Mouse (Mus musculus) layer of hippocampus, adult 18-20 months (tissue): ENCODE data around the gene Magi3. TPM values are rescaled to one million over a fixed set of nuclear protein-coding genes. Genes with fewer than 3 reads are reported as not detected.

Experiments used
- DNase-seq, 2 experiments: peaks; one replicate each; pipeline ENCODE4 v3.0.0; 2022; ENCODE audit warnings: low spot score in 2 of 2
- long read RNA-seq: library from polyadenylated mRNA; stranded (forward); transcript quantifications from one replicate; pipeline ENCODE4 v2.0.0, GENCODE M21; 2021
- total RNA-seq, 2 experiments: library from RNA; stranded (reverse); gene quantifications; 2 replicates each; pipeline ENCODE4 v1.2.3; 2021

Gene Magi3
- total RNA-seq = 10 to 100 TPM; 33.4 to 34.2 TPM
- long read RNA-seq, full-length matches to known transcripts = 11 of 20 reads
- long read RNA-seq, partial matches to known transcripts = 5 of 20 reads
- long read RNA-seq, other reads (novel, unspliced or antisense) = 4 of 20 reads

- peak; percentile 97 to 98 for DNase-seq
Observed at GRCm38 (mm10) chr3:104220295-104220965, at the start of gene Magi3. TSS of gene Magi3 (minus strand) at chr3:104220374.

GRCm38 (mm10) chr3:104264530-104265145 lies 44.5 kb upstream of the Magi3 start:
- DNase-seq = no peak

- DNase-seq = no peak
Observed at GRCm38 (mm10) chr3:104260221-104260620, 40.0 kb upstream of the Magi3 start.

- no peak for DNase-seq
Observed at GRCm38 (mm10) chr3:104259168-104259567, 39.0 kb upstream of the Magi3 start.

DNA sequence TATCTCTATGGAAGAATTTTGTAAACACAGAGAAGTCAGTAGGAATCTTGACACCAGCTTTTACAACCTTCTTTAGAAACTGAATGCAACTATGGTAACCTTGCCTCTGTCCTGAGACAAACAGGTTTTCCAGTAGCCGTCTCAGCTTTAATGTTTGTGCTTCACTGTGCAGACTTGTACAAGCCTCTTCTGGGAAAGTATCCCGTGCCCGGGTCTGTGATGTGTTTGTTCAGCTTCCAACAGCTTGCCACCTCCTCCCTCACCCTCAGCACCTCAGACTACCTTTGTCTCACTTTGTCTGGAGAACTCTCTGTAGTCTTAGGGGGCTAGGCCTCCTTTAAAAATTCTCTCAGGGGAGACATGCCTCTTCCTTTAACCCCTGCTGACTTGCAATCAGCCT lies 36.9 kb upstream of the Magi3 start:
- no peak for DNase-seq

DNA sequence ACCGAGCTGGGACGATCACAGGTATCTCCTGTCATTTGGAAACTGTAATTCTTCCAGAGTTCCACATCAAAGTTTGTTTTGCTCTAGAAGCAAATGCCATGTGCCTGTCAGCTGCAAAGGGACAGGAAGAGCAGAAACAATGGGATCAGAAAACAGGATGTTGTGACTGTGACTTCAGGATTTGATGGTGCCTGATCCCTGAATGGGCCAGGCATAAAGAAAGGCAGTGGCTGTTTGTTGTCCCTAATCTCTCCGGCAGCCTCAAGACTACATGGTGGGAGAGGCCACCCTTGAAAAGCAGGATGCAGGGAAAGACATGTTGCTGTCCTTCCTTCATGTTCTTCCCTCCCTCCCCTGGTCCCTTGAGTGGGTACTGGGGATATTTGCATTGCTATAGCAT lies 33.6 kb upstream of the Magi3 start:
- no peak for DNase-seq

DNA sequence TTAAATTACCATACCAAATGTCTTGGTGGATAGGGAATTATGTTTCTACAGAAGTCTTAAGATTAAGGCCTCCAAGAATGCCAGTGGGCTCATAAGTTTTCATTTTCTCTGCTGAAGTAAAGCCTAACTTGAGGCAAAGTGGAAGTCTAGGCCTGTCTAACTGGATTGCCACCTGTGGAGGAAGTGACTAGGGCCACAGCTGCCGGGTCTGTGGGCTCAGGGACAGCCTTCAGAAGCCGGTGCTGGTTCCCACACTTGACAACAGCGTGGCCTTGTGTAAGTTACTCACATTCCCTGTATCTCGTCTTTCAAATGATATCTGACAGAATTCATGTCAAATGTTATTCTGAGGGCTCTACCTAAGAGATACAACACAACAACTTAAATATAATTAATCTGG lies 27.7 kb upstream of the Magi3 start:
- DNase-seq = no peak

GRCm38 (mm10) chr3:104247057-104247456 lies 26.9 kb upstream of the Magi3 start:
- DNase-seq = no peak

GRCm38 (mm10) chr3:104244373-104244772 lies 24.2 kb upstream of the Magi3 start:
- DNase-seq = no peak

DNA sequence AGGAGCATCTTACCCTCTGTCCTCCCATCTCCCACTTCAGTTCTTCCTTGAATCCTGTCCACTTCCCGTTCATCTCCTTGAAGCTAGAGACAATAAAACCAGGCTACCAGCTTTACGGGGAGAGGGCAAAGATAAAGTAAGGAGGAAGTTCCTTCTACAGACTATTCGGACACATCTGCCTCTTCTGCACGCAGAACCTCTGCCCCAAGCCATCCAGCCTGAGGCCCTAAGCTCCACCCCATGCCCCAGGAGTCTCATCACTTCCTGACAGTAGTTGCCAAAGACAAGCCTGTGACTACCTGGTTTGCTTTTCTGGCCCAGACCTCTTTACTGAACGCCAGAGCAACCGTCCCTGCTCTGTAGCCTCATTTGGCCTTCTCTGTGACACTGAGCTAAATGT lies 23.8 kb upstream of the Magi3 start:
- no peak for DNase-seq

DNA sequence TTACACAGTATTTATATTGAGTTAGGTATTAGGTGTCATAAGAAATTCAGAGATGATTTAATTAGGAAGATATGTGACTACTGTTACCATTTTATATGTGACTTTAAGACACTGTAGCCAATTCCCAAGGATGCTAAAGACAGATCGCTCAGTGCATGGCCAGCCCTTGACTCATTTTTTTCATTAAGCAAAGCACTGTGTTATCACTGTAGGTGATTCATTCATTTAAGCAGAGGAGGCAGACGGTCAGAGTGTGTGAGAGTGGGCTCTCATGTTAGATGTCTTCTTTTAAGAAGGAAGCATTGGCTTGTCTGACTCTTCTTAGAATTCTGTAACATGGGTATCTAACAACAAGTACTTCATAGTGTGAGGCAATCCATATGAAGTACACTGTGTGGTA lies 19.6 kb upstream of the Magi3 start:
- DNase-seq = no peak

GRCm38 (mm10) chr3:104239376-104239775 lies 19.2 kb upstream of the Magi3 start:
- DNase-seq = no peak

DNA sequence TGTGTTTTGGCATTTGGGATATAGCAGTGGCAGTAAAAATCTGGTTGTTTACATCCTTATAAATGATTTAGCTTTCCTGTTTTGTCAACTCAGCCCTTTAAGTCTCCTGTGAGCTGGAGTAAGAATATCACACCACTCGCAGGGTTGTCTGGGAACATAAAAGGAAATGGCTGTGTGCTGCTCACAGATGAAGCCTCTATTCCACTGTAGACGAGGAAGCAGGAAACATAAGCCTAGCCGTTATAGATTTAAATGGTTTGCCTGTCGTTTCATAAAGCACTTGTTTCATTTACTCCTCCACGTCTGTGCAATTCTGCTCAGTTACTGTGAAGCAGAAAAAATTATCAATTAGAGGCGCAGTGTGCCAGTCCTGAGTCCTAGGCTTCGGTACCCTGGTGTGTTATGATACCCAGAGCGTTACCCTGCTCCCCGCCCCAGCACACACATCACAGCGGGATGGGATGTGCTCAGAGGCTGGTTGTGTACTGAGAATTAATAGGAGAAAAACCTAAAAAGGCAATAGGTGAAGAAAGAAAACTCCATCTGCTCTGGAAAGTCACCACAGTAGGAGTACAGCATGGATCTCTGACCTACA lies 17.8 kb upstream of the Magi3 start:
- DNase-seq = no peak

GRCm38 (mm10) chr3:104236029-104236428 lies 15.9 kb upstream of the Magi3 start:
- DNase-seq = no peak

- DNase-seq = no peak
Observed at GRCm38 (mm10) chr3:104235099-104235498, 14.9 kb upstream of the Magi3 start.

DNA sequence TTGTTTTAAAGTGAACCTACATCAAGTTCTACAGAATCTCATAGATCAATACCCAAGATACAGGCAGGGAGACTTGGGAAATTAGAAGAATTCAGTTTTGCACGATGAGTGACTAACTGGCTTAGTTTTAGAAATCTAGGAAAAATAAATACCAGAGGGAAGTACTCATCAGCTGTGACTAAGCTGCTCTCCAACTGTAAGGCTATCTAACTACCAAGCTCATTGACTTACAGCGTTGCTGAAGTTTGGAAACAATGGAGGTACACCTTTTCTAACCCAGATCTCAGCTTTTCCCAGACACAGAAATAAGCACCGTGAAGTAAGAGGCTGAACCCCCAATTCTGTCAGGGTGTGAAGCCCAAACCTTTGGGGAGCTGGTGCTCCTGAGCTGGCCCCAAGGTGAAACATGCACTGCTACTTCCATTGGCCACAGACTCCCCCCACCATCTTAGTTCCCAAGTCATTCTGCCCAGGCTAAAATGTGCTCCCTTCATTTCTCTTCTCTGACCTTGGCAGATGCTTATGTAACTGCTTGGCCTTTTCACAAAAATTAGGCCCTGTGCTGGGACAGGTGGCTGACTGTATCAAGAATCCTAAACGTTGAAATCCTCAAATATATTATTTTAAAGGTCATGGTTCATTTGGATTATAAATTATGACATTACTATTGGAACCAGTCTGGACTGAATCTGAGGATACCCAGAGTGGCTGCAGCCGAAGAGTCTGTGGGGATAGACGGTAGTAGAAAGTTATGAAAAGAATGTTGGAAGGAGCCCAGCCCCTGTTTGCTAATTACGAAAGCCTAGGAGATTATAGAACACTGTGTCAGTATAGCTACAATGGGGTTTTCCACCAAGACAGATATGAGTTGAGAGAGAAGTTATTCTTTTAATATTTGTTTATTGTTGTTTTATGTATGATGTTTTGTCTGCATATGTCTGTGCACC lies 13.5 kb upstream of the Magi3 start:
- DNase-seq = no peak

DNA sequence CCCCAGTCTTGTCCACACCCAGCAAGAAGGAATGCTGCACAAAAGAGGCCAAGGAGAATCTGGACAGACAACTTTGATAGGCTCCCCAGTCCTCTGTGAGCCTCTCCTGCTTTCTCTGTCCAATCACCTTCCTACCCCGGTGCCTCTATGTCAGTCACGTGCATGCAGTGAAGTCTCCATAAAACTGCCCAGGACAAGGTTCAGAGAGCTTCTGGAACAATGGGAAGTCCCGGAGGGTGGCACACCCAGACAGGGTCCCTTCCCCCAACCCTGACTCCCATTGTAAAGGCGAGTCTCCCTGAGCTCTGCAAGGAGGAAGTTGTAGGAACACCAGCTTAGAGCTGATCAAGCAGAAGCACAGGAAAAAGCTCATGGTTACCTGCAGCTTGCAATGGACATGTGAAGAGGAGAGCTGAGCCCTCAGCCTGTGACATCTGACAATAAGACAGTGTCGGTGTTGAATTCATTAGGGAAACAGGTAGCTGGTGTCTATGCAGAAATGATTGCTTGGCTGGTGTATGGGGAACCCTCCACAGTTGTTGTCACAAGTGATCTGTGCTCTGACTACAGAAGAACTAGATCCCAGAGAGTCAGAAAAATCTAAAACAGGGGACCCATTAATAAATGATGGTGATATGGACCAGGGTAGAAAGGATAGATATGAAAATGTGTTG lies 7.4 kb upstream of the Magi3 start:
- DNase-seq = no peak

DNA sequence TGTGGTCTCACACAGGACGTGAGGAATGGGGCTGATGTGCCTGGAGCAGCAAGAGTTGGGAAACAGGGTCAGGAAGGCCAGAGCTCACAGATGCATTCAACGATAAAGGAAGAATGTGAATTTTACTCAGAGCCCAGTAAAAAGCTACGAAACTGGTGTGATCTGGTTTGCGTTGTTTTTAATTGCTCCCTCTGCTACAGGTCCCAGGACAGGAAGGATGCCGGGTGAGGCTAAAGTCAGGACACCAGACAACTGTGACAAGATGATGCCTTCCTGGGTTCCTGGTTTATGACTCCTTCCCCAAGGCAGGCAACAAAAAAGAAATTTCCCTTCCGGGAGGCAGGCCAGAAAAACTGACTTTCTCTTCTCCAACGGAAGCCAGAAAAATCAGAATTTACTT lies 6.6 kb upstream of the Magi3 start:
- no peak for DNase-seq

GRCm38 (mm10) chr3:104221156-104221555 lies 982 bp upstream of the Magi3 start:
- DNase-seq = no peak

- DNase-seq = peak; percentile 16 to 37
Observed at GRCm38 (mm10) chr3:104219531-104220294, 461 bp downstream of the Magi3 start.
